Mouse (Mus musculus) stomach, embryonic 16.5 days (tissue): ENCODE data around the gene Mug2. TPM values are rescaled to one million over a fixed set of nuclear protein-coding genes. Genes with fewer than 3 reads are reported as not detected.
"Not testable (repeated sequence)": the region's sequence is repeated elsewhere in the genome, so short reads cannot be mapped to it uniquely, and the experiment has no call there.

Source experiments
- ATAC-seq: fragments of 200-750 bp; cut with Nextera tagmentation; 2 replicates; pipeline ENCODE4 v1.8.0; 2017; ENCODE audit warnings: moderate number of reproducible peaks, moderate TSS enrichment; ENCODE audit not compliant: insufficient read depth, low FRiP score
- H3K27ac ChIP-seq: fragments of 300-500 bp; sonication (generic); 2 replicates; pipeline ENCODE4 v1.5.1; 2014; ENCODE audit warnings: low read length
- H3K27me3 ChIP-seq: fragments of 300-500 bp; sonication (generic); 2 replicates; pipeline ENCODE4 v1.6.1; 2014; ENCODE audit warnings: low read length, control low read depth, mixed read lengths; ENCODE audit not compliant: control insufficient read depth, insufficient read depth
- H3K36me3 ChIP-seq: fragments of 300-500 bp; sonication (generic); 2 replicates; pipeline ENCODE4 v1.6.1; 2014; ENCODE audit warnings: low read length; ENCODE audit not compliant: control insufficient read depth, insufficient read depth
- H3K4me1 ChIP-seq: fragments of 300-500 bp; sonication (generic); 2 replicates; pipeline ENCODE4 v1.6.1; 2014; ENCODE audit warnings: low read length, control low read depth, mixed read lengths; ENCODE audit not compliant: control insufficient read depth, insufficient read depth
- H3K4me2 ChIP-seq: fragments of 300-500 bp; sonication (generic); 2 replicates; pipeline ENCODE4 v1.6.1; 2014; ENCODE audit warnings: low read depth, low read length, mixed read lengths
- H3K4me3 ChIP-seq: fragments of 300-500 bp; sonication (generic); replicated peaks from 2 replicates; pipeline ENCODE4 v1.5.1; 2014; ENCODE audit warnings: mild to moderate bottlenecking, low read length
- H3K9ac ChIP-seq: fragments of 300-500 bp; sonication (generic); 2 replicates; pipeline ENCODE4 v1.6.1; 2014; ENCODE audit warnings: low read length
- H3K9me3 ChIP-seq: fragments of 300-500 bp; sonication (generic); replicated peaks from 2 replicates; pipeline ENCODE4 v1.6.1; 2016; ENCODE audit warnings: low read length, control low read depth; ENCODE audit not compliant: control insufficient read depth
- WGBS: fragments of 180-500 bp; shearing (Covaris S2); extraction: QIAGEN DNeasy Blood & Tissue Kit; methylation state at CpG from one replicate; pipeline ENCODE4 v1.1.7; 2014; 5-methylcytosine and 5-hydroxymethylcytosine counted together
- polyA plus RNA-seq: library from polyadenylated mRNA; unstranded; fragments of >200 nt; fragmentation: Nextera tagmentation; extraction: Ambion mirVana; gene quantifications from 2 replicates; pipeline ENCODE4 v1.2.1, GENCODE M21; 2015

Mug2 gene
- not detected in 2 replicates for polyA plus RNA-seq

DNA sequence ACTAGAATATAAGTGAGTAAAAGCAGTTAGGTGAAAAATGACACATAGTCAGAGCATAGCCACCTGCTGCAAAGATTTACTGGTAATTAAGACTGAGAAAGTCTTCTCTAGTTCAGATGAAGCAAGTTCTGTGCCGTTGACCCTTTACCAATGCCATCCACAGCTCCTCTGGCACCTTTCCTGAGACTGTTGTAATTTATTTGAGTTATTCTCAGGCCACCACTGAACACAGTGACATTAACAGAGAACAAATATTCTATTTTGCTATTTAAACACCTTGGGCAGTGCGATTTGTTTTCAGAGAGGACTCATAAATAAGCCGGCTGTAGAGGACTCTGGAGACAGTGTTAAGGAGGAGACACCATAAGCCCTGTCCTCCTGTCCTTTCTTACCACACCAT, at the start of gene Mug2:
Mug2 (plus strand) TSS at position 301 of the 400 bp plus-strand sequence.
- WGBS: no CpG with 5 or more reads among the region's 3 CpGs
- not testable (repeated sequence) for H3K27ac ChIP-seq, H3K9me3 ChIP-seq, H3K27me3 ChIP-seq, H3K9ac ChIP-seq, H3K4me2 ChIP-seq, H3K4me3 ChIP-seq, H3K4me1 ChIP-seq, H3K36me3 ChIP-seq, ATAC-seq

DNA sequence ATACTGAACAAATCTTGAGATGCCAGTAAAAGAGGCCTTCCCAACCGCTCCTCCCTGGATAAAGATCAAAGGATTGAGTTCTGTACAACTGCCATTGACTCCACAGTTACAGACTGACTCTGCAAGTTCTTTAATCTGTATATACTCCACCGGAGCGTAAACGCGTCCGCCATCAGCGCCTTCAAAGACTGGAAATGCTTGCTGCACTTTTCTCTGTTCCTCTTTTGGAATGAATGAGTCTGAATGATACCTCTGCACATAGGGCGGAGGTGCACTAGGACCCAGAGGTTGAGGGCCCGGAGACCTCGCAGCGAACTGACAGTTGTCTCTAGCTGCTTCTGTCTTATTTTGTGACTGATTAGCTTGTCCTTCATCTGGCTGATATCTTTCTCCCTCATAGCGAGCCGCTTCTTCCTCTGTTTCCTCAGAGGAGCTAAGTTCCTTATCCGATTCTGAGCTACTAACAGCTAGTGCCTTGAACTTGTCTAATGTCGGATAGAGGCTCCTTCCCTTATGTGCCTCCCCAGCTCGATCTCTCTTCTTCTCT, 48.7 kb upstream of the Mug2 start:
- not testable (repeated sequence) for H3K9me3 ChIP-seq, ATAC-seq, H3K36me3 ChIP-seq, H3K27me3 ChIP-seq, H3K9ac ChIP-seq, H3K27ac ChIP-seq, H3K4me3 ChIP-seq, H3K4me2 ChIP-seq, H3K4me1 ChIP-seq
- 87% methylated on average over 16 of the region's 16 CpGs for WGBS

- Histone ChIP-seq H3K4me1 (no peaks in the 10 kb centered on the region), H3K36me3 (no peaks in the 10 kb centered on the region)
Observed at GRCm38 (mm10) chr6:121975701-121976100, 30.9 kb upstream of the Mug2 start.

DNA sequence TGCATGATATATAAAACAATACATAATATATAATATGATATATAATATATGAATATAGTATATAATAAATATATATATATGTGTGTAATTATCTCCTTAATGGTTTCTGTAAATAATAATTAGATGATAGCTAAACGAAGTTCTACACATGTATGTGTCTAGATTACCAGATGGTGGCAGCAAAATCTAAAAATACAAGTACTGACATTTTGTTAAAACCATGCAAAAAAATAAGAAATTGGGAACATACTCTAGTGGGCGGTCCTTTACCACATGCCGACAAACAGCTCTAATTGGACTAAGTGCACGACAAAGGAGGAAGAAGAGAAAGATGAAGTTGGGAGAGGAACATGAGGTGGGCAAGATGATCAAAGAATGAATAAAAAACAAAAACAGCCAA, 94.3 kb downstream of the Mug2 start:
- 73% methylated on average over 4 of the region's 4 CpGs for WGBS
- no peak overlapping the region for H3K4me3 ChIP-seq
- no peak for ATAC-seq

More at GRCm38 (mm10) chr6:121975701-121976100, 30.9 kb upstream of the Mug2 start:
- no peak for ATAC-seq
- no peak overlapping the region for H3K27ac ChIP-seq
- no peaks in the 10 kb centered on the region for H3K9me3 ChIP-seq
- H3K4me2 ChIP-seq: no peak overlapping the region
- 76% methylated on average over 7 of the region's 7 CpGs for WGBS
- H3K9ac ChIP-seq: no peak overlapping the region
- no peaks in the 10 kb centered on the region for H3K27me3 ChIP-seq
- no peak overlapping the region for H3K4me3 ChIP-seq

DNA sequence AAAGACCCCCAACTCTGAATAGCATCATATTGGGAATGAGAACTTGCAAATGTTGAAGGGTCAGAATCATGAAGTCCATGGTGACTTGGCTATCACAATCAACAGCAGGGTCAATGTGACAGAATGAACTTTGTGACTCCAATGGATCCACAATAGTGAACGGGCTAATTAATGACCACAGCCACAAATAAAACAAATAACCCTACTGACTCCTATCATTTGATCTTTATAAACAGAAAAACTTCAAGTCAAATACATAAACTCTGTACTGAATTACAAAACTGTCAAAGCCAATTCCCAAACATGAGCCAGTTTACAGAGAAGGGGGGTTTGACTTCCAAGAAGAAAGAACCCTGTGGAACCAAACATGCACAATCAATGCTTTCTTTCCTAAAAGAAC, 95.1 kb downstream of the Mug2 start:
- no peaks in the 10 kb centered on the region for H3K4me1 ChIP-seq
- 80% methylated on average over 1 of the region's 1 CpGs for WGBS
- H3K9me3 ChIP-seq: no peaks in the 10 kb centered on the region
- no peak overlapping the region for H3K4me2 ChIP-seq
- no peaks in the 10 kb centered on the region for H3K36me3 ChIP-seq
- H3K4me3 ChIP-seq: no peak overlapping the region
- no peaks in the 10 kb centered on the region for H3K27me3 ChIP-seq
- no peak overlapping the region for H3K27ac ChIP-seq
- ATAC-seq: no peak
- no peak overlapping the region for H3K9ac ChIP-seq

More for the DNA sequence above, 94.3 kb downstream of the Mug2 start:
- no peaks in the 10 kb centered on the region for H3K27me3 ChIP-seq
- H3K4me1 ChIP-seq: no peaks in the 10 kb centered on the region
- no peak overlapping the region for H3K27ac ChIP-seq
- no peak overlapping the region for H3K9ac ChIP-seq
- no peaks in the 10 kb centered on the region for H3K36me3 ChIP-seq
- no peak overlapping the region for H3K4me2 ChIP-seq
- no peaks in the 10 kb centered on the region for H3K9me3 ChIP-seq

- Histone ChIP-seq H3K36me3 (no peaks in the 10 kb centered on the region), H3K27ac (no peak overlapping the region), H3K9ac (no peak overlapping the region), H3K4me1 (no peaks in the 10 kb centered on the region), H3K4me3 (no peak overlapping the region), H3K27me3 (no peaks in the 10 kb centered on the region), H3K4me2 (no peak overlapping the region), H3K9me3 (no peaks in the 10 kb centered on the region)
- ATAC-seq: no peak
- WGBS: 92% methylated on average over 24 of the region's 24 CpGs
Observed at GRCm38 (mm10) chr6:122116963-122117362, 110.4 kb downstream of the Mug2 start.

GRCm38 (mm10) chr6:122129521-122129920, 123.0 kb downstream of the Mug2 start:
- ATAC-seq: no peak
- no peaks in the 10 kb centered on the region for H3K9me3 ChIP-seq
- no peak overlapping the region for H3K4me3 ChIP-seq
- H3K27ac ChIP-seq: no peak overlapping the region
- 54% methylated on average over 2 of the region's 2 CpGs for WGBS
- no peaks in the 10 kb centered on the region for H3K4me1 ChIP-seq
- no peak overlapping the region for H3K9ac ChIP-seq
- H3K27me3 ChIP-seq: no peaks in the 10 kb centered on the region
- no peaks in the 10 kb centered on the region for H3K36me3 ChIP-seq
- no peak overlapping the region for H3K4me2 ChIP-seq

Other genes with a start within 250 kb of the Mug2 start
- gene Mug1, start 168.2 kb upstream of the Mug2 start, polyA plus RNA-seq: not detected in 2 replicates